Mouse (Mus musculus): ENCODE results near the gene Dner. TPM values are rescaled to one million over a fixed set of nuclear protein-coding genes. Genes with fewer than 3 reads are reported as not detected.

The Dner gene
- polyA plus RNA-seq, 1 experiment from 2014 or later, result 200 TPM

GRCm38 (mm10) chr1:84522963-84523280 lies 173.1 kb downstream of the Dner start:
- WGBS, result 39% methylated on average over 4 of the region's 4 CpGs
- Histone ChIP-seq H3K4me1 (replicated peaks; ENCODE audit: control insufficient read depth, insufficient read depth, low read length) (0 out of 2 replicates have a peak, but pooled peaks cover 5% of the 10 kb centered on the region), H3K36me3 (ENCODE audit: control insufficient read depth, insufficient read depth) (no peaks in the 10 kb centered on the region), H3K9me3 (ENCODE audit: control insufficient read depth, low read length) (no peaks in the 10 kb centered on the region), H3K27me3 (replicated peaks; ENCODE audit: control insufficient read depth, insufficient read depth, low read length) (no peaks in the 10 kb centered on the region), H3K4me3 (replicated peaks; ENCODE audit: low read length) (no peak overlapping the region), H3K4me2 (ENCODE audit: low read length) (no peak overlapping the region), H3K9ac (replicated peaks; ENCODE audit: low read depth, low read length) (no peak overlapping the region), H3K27ac (ENCODE audit: low read length) (no peak overlapping the region)
- ATAC-seq, result no peak; the same call in 1 of the 2 replicates

- WGBS, result 60% methylated on average over 4 of the region's 4 CpGs
- ATAC-seq, result peak; percentile 57
Observed at GRCm38 (mm10) chr1:84522256-84522962, 173.6 kb downstream of the Dner start.

GRCm38 (mm10) chr1:84518347-84518746 lies 177.7 kb downstream of the Dner start:
- H3K27me3 ChIP-seq (replicated peaks; ENCODE audit: control insufficient read depth, insufficient read depth, low read length), result no peaks in the 10 kb centered on the region
- no peak overlapping the region for H3K27ac ChIP-seq (ENCODE audit: low read length)
- H3K36me3 ChIP-seq (ENCODE audit: control insufficient read depth, insufficient read depth), result no peaks in the 10 kb centered on the region
- 86% methylated on average over 4 of the region's 4 CpGs for WGBS
- H3K4me2 ChIP-seq (ENCODE audit: low read length), result no peak overlapping the region
- ATAC-seq, result no peak
- no peak overlapping the region for H3K9ac ChIP-seq (replicated peaks; ENCODE audit: low read depth, low read length)
- H3K4me3 ChIP-seq (replicated peaks; ENCODE audit: low read length), result no peak overlapping the region
- H3K4me1 ChIP-seq (replicated peaks; ENCODE audit: control insufficient read depth, insufficient read depth, low read length), result 0 out of 2 replicates have a peak, but pooled peaks cover 3% of the 10 kb centered on the region
- H3K9me3 ChIP-seq (ENCODE audit: control insufficient read depth, low read length), result no peaks in the 10 kb centered on the region

More at GRCm38 (mm10) chr1:84522256-84522962, 173.6 kb downstream of the Dner start:
- Histone ChIP-seq H3K9ac (replicated peaks; ENCODE audit: low read depth, low read length) (no peak overlapping the region), H3K4me3 (replicated peaks; ENCODE audit: low read length) (no peak overlapping the region), H3K4me1 (replicated peaks; ENCODE audit: control insufficient read depth, insufficient read depth, low read length) (0 out of 2 replicates have a peak, but pooled peaks cover 5% of the 10 kb centered on the region), H3K27ac (ENCODE audit: low read length) (no peak overlapping the region), H3K9me3 (ENCODE audit: control insufficient read depth, low read length) (no peaks in the 10 kb centered on the region), H3K27me3 (replicated peaks; ENCODE audit: control insufficient read depth, insufficient read depth, low read length) (no peaks in the 10 kb centered on the region), H3K36me3 (ENCODE audit: control insufficient read depth, insufficient read depth) (no peaks in the 10 kb centered on the region), H3K4me2 (ENCODE audit: low read length) (no peak overlapping the region)

GRCm38 (mm10) chr1:84513201-84513600 lies 182.8 kb downstream of the Dner start:
- H3K27ac ChIP-seq (ENCODE audit: low read length), result no peak overlapping the region
- no peaks in the 10 kb centered on the region for H3K4me1 ChIP-seq (replicated peaks; ENCODE audit: control insufficient read depth, insufficient read depth, low read length)
- H3K9me3 ChIP-seq (ENCODE audit: control insufficient read depth, low read length), result no peaks in the 10 kb centered on the region
- no peaks in the 10 kb centered on the region for H3K36me3 ChIP-seq (ENCODE audit: control insufficient read depth, insufficient read depth)
- no peak overlapping the region for H3K9ac ChIP-seq (replicated peaks; ENCODE audit: low read depth, low read length)
- no peak overlapping the region for H3K4me3 ChIP-seq (replicated peaks; ENCODE audit: low read length)
- H3K4me2 ChIP-seq (ENCODE audit: low read length), result no peak overlapping the region
- ATAC-seq, result no peak
- WGBS, result 52% methylated on average over 3 of the region's 3 CpGs
- H3K27me3 ChIP-seq (replicated peaks; ENCODE audit: control insufficient read depth, insufficient read depth, low read length), result no peaks in the 10 kb centered on the region

- Histone ChIP-seq H3K4me2 (ENCODE audit: low read length) (no peak overlapping the region), H3K9me3 (ENCODE audit: control insufficient read depth, low read length) (no peaks in the 10 kb centered on the region), H3K36me3 (ENCODE audit: control insufficient read depth, insufficient read depth) (no peaks in the 10 kb centered on the region), H3K27ac (ENCODE audit: low read length) (no peak overlapping the region), H3K4me3 (replicated peaks; ENCODE audit: low read length) (no peak overlapping the region), H3K27me3 (replicated peaks; ENCODE audit: control insufficient read depth, insufficient read depth, low read length) (no peaks in the 10 kb centered on the region), H3K4me1 (replicated peaks; ENCODE audit: control insufficient read depth, insufficient read depth, low read length) (no peaks in the 10 kb centered on the region), H3K9ac (replicated peaks; ENCODE audit: low read depth, low read length) (no peak overlapping the region)
- 71% methylated on average over 1 of the region's 1 CpGs for WGBS
- ATAC-seq, result no peak
Observed at GRCm38 (mm10) chr1:84508510-84508909, 187.5 kb downstream of the Dner start.

GRCm38 (mm10) chr1:84507568-84507967 lies 188.5 kb downstream of the Dner start:
- no peak for ATAC-seq
- Histone ChIP-seq H3K36me3 (ENCODE audit: control insufficient read depth, insufficient read depth) (no peaks in the 10 kb centered on the region), H3K4me2 (ENCODE audit: low read length) (no peak overlapping the region), H3K27ac (ENCODE audit: low read length) (no peak overlapping the region), H3K4me3 (replicated peaks; ENCODE audit: low read length) (no peak overlapping the region), H3K9me3 (ENCODE audit: control insufficient read depth, low read length) (no peaks in the 10 kb centered on the region), H3K27me3 (replicated peaks; ENCODE audit: control insufficient read depth, insufficient read depth, low read length) (no peaks in the 10 kb centered on the region), H3K4me1 (replicated peaks; ENCODE audit: control insufficient read depth, insufficient read depth, low read length) (no peaks in the 10 kb centered on the region), H3K9ac (replicated peaks; ENCODE audit: low read depth, low read length) (no peak overlapping the region)

- Histone ChIP-seq H3K9me3 (ENCODE audit: control insufficient read depth, low read length) (no peaks in the 10 kb centered on the region), H3K4me3 (replicated peaks; ENCODE audit: low read length) (no peak overlapping the region), H3K27me3 (replicated peaks; ENCODE audit: control insufficient read depth, insufficient read depth, low read length) (no peaks in the 10 kb centered on the region), H3K4me2 (ENCODE audit: low read length) (no peak overlapping the region), H3K36me3 (ENCODE audit: control insufficient read depth, insufficient read depth) (no peaks in the 10 kb centered on the region), H3K4me1 (replicated peaks; ENCODE audit: control insufficient read depth, insufficient read depth, low read length) (no peaks in the 10 kb centered on the region), H3K27ac (ENCODE audit: low read length) (no peak overlapping the region), H3K9ac (replicated peaks; ENCODE audit: low read depth, low read length) (no peak overlapping the region)
- no peak for ATAC-seq
- WGBS, result 72% methylated on average over 6 of the region's 6 CpGs
Observed at GRCm38 (mm10) chr1:84506984-84507546, 189.0 kb downstream of the Dner start.

- no peak overlapping the region for H3K4me2 ChIP-seq (ENCODE audit: low read length)
- no peaks in the 10 kb centered on the region for H3K27me3 ChIP-seq (replicated peaks; ENCODE audit: control insufficient read depth, insufficient read depth, low read length)
- peak overlapping the region; percentile 45 for H3K27ac ChIP-seq (ENCODE audit: low read length)
- peak; percentile 65 for ATAC-seq
- no peak overlapping the region for H3K9ac ChIP-seq (replicated peaks; ENCODE audit: low read depth, low read length)
- 64% methylated on average over 3 of the region's 3 CpGs for WGBS
- no peak overlapping the region for H3K4me3 ChIP-seq (replicated peaks; ENCODE audit: low read length)
- no peaks in the 10 kb centered on the region for H3K36me3 ChIP-seq (ENCODE audit: control insufficient read depth, insufficient read depth)
- peaks cover 5% of the 10 kb centered on the region for H3K4me1 ChIP-seq (replicated peaks; ENCODE audit: control insufficient read depth, insufficient read depth, low read length)
- no peaks in the 10 kb centered on the region for H3K9me3 ChIP-seq (ENCODE audit: control insufficient read depth, low read length)
Observed at GRCm38 (mm10) chr1:84500673-84501072, 195.3 kb downstream of the Dner start.

- no peak overlapping the region for H3K4me3 ChIP-seq (replicated peaks; ENCODE audit: low read length)
- H3K9ac ChIP-seq (replicated peaks; ENCODE audit: low read depth, low read length), result no peak overlapping the region
- no peaks in the 10 kb centered on the region for H3K36me3 ChIP-seq (ENCODE audit: control insufficient read depth, insufficient read depth)
- H3K4me2 ChIP-seq (ENCODE audit: low read length), result no peak overlapping the region
- 69% methylated on average over 6 of the region's 6 CpGs for WGBS
- no peaks in the 10 kb centered on the region for H3K27me3 ChIP-seq (replicated peaks; ENCODE audit: control insufficient read depth, insufficient read depth, low read length)
- peak overlapping the region; percentile 58; the same call in 1 of the 2 replicates for H3K27ac ChIP-seq (ENCODE audit: low read length)
- no peak for ATAC-seq
- no peaks in the 10 kb centered on the region for H3K4me1 ChIP-seq (replicated peaks; ENCODE audit: control insufficient read depth, insufficient read depth, low read length)
- no peaks in the 10 kb centered on the region for H3K9me3 ChIP-seq (ENCODE audit: control insufficient read depth, low read length)
Observed at GRCm38 (mm10) chr1:84491732-84492131, 204.3 kb downstream of the Dner start.
